Mouse (Mus musculus): Measurements from ENCODE around the gene Rab21.

The Rab21 gene

DNA sequence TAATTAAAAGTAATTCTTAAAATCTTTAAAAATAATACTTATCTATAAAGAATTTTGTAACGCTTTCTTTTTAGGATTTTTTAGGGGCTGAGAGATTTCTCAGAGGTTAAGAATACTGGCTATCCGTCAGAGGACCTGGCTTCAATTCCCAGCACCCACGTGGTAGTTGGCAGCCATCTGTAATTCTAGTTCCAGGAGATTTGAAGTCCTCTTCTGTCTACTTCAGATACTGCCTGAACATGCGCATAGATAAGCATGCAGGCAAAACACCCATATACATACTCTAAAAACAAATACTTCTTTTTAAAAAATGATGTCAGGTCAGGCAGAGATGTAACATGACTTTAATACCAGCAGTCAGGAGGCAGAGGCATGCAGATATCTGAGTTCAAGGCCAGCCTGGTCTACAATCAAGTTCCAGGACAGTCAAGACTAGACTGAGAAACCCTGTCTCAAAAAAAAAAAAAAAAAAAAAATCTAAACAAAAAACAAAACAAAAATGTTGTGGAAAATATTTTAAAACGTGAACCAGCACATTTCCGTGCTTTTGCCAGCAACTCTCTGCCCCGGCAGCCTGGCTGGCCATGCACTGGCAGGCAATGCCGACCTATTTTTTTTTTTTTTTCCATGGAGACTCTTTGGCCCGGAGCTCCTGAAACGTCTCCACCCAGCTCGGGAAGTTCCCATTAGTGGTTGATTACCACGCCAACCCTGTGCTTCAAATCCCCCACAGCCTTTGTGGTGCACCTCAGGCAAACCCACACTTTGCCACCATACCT is 44.6 kb downstream of the Rab21 start:
- no peak for DNase-seq

DNA sequence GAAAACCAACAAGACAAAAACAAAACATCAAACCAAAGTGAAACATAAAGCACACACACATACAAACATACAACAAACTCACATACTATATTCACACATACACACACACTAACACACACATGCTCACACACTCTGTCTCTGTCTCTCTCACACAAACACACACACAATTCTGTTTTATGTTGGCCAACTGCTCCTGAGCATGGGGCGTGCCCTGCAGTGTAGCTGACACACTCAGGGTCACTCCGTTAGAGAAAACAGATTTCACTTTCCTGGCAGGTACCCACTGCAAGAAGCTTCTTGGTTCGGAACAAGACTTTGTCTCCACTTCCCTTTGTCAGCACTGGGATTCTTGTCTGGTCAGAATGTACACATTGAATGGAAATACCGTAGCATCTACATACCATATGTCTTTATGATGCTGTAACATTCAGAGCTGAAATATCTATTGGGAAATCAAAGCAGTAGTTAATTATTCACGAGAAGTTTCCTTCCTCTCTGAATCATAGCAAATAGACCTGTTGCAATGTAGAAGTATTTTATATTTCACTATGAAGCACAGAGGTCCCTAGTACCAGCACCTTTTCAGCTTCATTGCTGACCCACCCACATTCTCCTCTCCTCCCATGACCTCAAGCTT is 52.4 kb downstream of the Rab21 start:
- no peak for DNase-seq

DNA sequence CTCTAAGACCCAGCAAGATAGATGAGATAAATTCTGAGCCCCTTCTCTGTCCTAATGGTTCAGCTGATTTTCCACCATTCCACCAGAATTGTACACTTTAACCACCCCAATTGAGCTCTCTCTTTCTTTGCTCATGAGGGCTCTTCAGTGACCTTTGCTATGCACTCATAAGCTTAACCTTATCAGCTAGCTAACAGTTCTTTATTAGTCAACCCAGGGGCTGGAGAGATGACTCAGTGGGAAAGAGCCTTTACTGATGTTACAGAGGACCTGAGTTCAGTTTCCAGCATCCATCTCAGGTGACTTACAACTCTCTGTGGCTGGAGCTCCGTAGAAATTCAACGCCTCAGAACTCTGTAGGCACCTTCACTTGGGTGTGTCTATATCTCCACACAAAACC is 53.1 kb downstream of the Rab21 start:
- no peak for DNase-seq

DNA sequence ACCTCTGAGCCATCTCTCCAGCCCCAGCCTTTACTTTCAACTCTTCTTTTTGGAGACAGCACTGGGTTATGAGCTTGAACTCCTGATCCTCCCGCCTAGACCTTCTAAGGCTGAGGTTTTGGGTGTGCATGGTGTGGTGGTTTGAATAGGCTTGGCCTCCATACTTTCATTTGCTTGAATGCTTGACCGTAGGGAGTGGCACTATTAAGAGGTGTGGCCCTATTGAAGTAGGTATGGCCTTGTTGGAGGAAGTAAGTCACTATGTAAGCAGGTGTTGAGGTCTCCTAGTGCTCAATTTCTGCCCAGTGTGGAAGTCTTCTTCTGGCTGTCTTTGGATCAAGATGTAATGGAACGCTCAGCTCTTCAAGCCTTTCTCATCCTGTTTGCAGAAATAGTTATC is 54.0 kb downstream of the Rab21 start:
- DNase-seq, result no peak

DNA sequence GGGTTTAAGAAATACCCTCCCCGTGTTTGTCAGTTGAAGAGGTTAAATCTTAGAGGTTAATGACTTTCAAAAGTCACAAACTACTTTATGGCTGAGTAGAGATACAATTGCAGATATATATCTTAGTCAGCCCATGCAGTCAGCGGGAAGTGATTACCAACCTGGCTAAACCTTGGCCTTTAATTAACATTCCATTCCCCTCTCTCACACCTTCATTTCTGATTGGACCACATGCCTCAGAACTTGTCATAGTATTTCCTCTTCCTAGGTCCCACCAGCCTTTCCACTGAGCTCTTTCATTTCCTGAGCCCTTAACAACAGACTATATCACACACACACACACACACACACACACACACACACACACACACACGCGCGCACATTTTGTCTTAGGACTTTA is 59.2 kb downstream of the Rab21 start:
- DNase-seq, result no peak

- DNase-seq, result no peak
Measured at GRCm38 (mm10) chr10:115253521-115253920, 61.9 kb downstream of the Rab21 start.

GRCm38 (mm10) chr10:115252321-115252757 is 63.1 kb downstream of the Rab21 start:
- no peak for DNase-seq

DNA sequence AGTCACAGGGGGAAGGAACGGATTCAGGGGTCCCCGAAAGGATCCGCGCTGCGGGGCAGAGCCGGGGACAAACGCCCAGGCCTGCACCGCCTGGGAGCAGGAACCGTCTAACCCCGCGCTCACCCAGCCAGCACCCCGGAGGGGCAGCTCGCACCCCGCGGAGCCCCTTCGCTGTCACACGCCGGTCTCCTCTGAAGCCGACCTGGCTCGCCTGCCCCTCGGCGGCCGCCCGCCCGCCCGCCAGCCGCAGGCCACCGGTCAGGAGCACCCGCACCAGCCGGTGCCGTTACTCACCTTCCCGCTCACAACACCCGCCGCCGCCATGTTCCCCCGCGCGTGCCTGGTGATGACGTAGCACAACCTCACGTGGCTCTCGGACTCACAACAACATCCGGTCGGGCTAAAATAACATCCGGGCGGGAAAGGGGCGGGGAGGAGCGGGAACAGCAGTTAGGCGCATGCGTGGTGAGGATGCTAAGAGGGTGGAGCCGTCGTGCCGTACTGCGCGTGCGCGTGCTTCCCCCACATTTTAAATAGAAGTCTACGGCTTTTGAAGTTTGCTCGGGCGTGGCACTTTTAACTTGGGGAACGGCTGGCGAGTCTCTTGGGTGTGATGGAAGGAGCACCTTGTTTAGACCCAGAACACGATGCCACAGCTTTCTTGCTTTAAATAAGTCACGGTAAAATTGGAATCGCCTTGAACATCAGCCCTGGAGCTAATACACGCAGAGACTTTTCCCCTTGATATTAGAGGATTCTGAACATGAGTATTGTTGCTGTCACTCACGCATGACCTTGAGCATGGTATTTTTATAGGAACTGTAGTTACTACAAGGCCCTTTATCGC is 64.1 kb downstream of the Rab21 start, which contains the start of gene Tbc1d15:
Gene Tbc1d15 (minus strand): TSS at position 380 of the 847 bp plus-strand sequence.
- DNase-seq, result peak; percentile 98

DNA sequence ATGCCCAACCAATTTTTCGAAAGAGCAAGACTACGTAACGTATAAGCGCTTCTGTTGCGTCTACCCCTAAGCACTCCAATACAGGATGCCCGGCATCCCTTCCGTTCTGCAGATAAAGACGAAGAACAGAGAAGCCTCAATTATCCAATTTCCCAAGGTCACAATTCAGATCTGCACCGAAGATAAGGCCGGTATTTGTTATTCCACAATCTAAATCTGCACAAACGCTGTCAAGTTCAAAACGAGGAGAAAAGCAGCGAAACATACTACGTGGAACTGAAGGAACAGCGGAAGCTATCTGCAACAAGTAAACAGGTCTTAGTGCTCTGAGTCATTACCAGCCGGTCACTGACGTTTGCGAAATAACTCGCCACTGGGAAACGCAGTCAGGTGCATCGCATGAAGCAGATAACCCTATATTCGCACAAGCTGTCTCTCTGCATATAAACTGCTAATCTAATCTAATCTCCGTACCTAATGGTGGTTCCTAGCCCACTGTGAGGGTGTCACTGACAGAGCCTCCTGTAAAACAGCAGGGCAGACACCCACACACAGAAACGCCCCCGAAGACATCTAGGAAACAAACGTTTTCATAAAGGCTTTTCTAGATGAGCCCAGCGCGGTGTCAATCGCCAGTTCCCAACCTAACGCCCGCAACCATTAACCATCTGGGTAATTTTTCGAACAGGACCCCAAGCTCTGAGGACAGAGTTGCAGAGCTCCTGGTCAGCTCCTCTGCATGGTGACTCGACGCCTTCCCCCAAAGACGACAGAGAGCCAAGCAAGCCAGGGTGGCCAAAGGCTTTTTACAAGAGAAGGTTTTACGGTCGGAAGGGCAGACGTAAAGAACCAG is 64.9 kb downstream of the Rab21 start:
- no peak for DNase-seq

GRCm38 (mm10) chr10:115248041-115248440 is 67.4 kb downstream of the Rab21 start:
- DNase-seq, result no peak

DNA sequence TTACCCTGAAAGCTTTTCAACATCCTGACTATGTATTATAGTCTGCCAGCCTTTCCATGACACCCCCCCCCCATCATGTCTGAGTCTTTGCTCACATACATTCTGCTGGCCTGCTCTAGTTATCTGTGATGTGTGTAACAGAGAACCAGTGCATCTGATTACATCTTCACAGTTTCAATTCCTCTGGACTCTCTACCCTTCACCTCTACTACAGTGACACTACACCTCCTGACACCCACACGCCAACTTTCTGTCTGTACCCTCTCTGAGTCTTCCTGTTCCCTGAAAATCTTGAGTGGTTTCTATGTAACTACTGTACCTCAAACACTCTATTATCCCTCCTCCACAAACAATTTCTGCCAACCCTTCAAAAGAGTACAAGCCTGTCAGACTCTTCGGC is 69.9 kb downstream of the Rab21 start:
- no peak for DNase-seq

- DNase-seq, result no peak
Measured at GRCm38 (mm10) chr10:115241082-115241595, 74.3 kb downstream of the Rab21 start.

DNA sequence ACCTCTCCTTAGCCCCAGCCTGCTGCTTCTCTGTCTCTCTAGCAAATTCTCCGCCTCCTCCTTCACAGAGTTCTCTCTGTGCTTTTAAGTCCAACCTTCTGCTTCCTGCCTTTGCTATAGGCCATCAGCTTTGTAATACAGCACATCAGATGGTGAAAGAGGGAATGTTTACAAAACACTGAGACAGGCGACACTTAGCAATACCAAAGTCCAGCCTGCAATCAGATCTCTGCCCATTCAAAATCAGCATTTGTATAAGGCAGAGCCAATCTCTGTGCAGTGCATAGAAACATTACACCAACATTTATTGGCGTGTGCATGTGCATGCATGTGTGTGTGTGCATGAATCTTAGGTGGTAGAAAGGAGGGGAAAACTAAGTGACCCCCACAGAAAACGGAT is 77.5 kb downstream of the Rab21 start:
- DNase-seq, result no peak
